In genomic region chr14:73181144-73181543, GRCm38 (mm10) we compare ENCODE assay signal across 15 mouse cellular contexts. TPM values are rescaled to one million over a fixed set of nuclear protein-coding genes. Genes with fewer than 3 reads are reported as not detected.
DNase-seq lines count a peak whose midpoint lies in the region; ATAC-seq lines count a peak whose summit lies in the region.
"Had no signal": no experiment of that assay in that cellular context is flagged by ENCODE, and none has a peak within 500 bp of the region (broad histone marks: within the 10 kb centered on the region; RNA-seq: fewer than 3 reads in every experiment).

No protein-coding gene starts in this region.

- 0 out of 2 replicates have a peak, but pooled peaks cover 4% of the 10 kb centered on the region for H3K9me3 ChIP-seq in heart, embryonic 12.5 days (replicated peaks)
- H3K9me3 ChIP-seq in embryonic facial prominence, embryonic 14.5 days (ENCODE audit: control insufficient read depth, low read length): peaks cover 8% of the 10 kb centered on the region; the same call in 1 of the 2 replicates
- H3K9me3 ChIP-seq: embryonic facial prominence, embryonic 12.5 days; intestine, embryonic 15.5 days; liver, embryonic 13.5 days had no signal

- H3K27me3 ChIP-seq in heart, embryonic 12.5 days (replicated peaks): no peaks in the 10 kb centered on the region
- no peaks in the 10 kb centered on the region for H3K27me3 ChIP-seq in embryonic facial prominence, embryonic 14.5 days (replicated peaks; ENCODE audit: control insufficient read depth, insufficient read depth, low read length)
- H3K27me3 ChIP-seq: embryonic facial prominence, embryonic 12.5 days; intestine, embryonic 15.5 days; liver, embryonic 13.5 days had no signal

- intact Hi-C loops in left cerebral cortex, postnatal 4 days (cut with DNase I): no loop called here

- no peak overlapping the region for H3K4me3 ChIP-seq in heart, embryonic 12.5 days
- H3K4me3 ChIP-seq in embryonic facial prominence, embryonic 14.5 days (ENCODE audit: low read depth, low read length): no peak overlapping the region
- H3K4me3 ChIP-seq in macrophage (ENCODE audit: inconsistent target): no peak overlapping the region
- H3K4me3 ChIP-seq: embryonic facial prominence, embryonic 12.5 days; intestine, embryonic 15.5 days; liver, embryonic 13.5 days had no signal

- peaks cover 22% of the 10 kb centered on the region for H3K4me1 ChIP-seq in heart, embryonic 12.5 days (replicated peaks)
- H3K4me1 ChIP-seq in embryonic facial prominence, embryonic 14.5 days (ENCODE audit: control insufficient read depth, insufficient read depth, low read length): 0 out of 2 replicates have a peak, but pooled peaks cover 5% of the 10 kb centered on the region
- H3K4me1 ChIP-seq: embryonic facial prominence, embryonic 12.5 days; intestine, embryonic 15.5 days had no signal

- no peak for DNase-seq in heart, adult 9 months (ENCODE audit: low spot score in 2 of 2)
- DNase-seq in left cerebral cortex, postnatal 4 days: peak; percentile 40
- no peak for DNase-seq in left cerebral cortex, adult 11 months (ENCODE audit: low spot score)
- DNase-seq in embryonic facial prominence, embryonic 14.5 days (ENCODE audit: low spot score): peak; percentile 79
- no peak for DNase-seq in layer of hippocampus, adult 9-11 months
- DNase-seq: adrenal gland, postnatal 25 days; cerebellum, postnatal 36 days; liver, embryonic 13.5 days; right cerebral cortex, postnatal 14 days had no signal

- H3K4me2 ChIP-seq in heart, embryonic 12.5 days: no peak overlapping the region
- H3K4me2 ChIP-seq in embryonic facial prominence, embryonic 14.5 days (ENCODE audit: low read depth, low read length): no peak overlapping the region
- H3K4me2 ChIP-seq: embryonic facial prominence, embryonic 12.5 days; intestine, embryonic 15.5 days; liver, embryonic 13.5 days had no signal

- peaks cover 61% of the 10 kb centered on the region for H3K36me3 ChIP-seq in heart, embryonic 12.5 days
- H3K36me3 ChIP-seq in embryonic facial prominence, embryonic 14.5 days (ENCODE audit: control insufficient read depth, insufficient read depth, low read length): peaks cover 93% of the 10 kb centered on the region
- H3K36me3 ChIP-seq in macrophage (ENCODE audit: inconsistent target): peaks cover 32% of the 10 kb centered on the region

- H3K9ac ChIP-seq in heart, embryonic 12.5 days: no peak overlapping the region
- no peak overlapping the region for H3K9ac ChIP-seq in embryonic facial prominence, embryonic 14.5 days (ENCODE audit: low read depth, low read length)
- H3K9ac ChIP-seq: embryonic facial prominence, embryonic 12.5 days; intestine, embryonic 15.5 days; liver, embryonic 13.5 days had no signal

- WGBS in heart, embryonic 12.5 days: 27% methylated on average over 2 of the region's 2 CpGs
- WGBS in embryonic facial prominence, embryonic 14.5 days: 55% methylated on average over 2 of the region's 2 CpGs
- 88% methylated on average over 1 of the region's 2 CpGs for WGBS in macrophage (ENCODE audit: missing documents)

- H3K79me2 ChIP-seq in macrophage (ENCODE audit: inconsistent target): peaks cover 9% of the 10 kb centered on the region; the same call in 1 of the 2 replicates

- H3K27ac ChIP-seq in heart, embryonic 12.5 days (ENCODE audit: poor library complexity, severe bottlenecking): peak overlapping the region; percentile 27; the same call in 1 of the 2 replicates
- H3K27ac ChIP-seq in embryonic facial prominence, embryonic 14.5 days (replicated peaks; ENCODE audit: low read depth, low read length): no peak overlapping the region
- H3K27ac ChIP-seq in macrophage: peak overlapping the region; percentile 99
- H3K27ac ChIP-seq: embryonic facial prominence, embryonic 12.5 days; intestine, embryonic 15.5 days; kidney, postnatal 0 days; liver, embryonic 13.5 days had no signal

- ATAC-seq in heart, embryonic 12.5 days (ENCODE audit: insufficient number of reproducible peaks, low FRiP score): no peak
- peak; percentile 79 for ATAC-seq in embryonic facial prominence, embryonic 14.5 days (ENCODE audit: low read depth)
- ATAC-seq: CD4-positive, CD25-positive, alpha-beta regulatory T cell, adult 4 months; intestine, embryonic 15.5 days had no signal

RNA-seq across cellular contexts. Expression of gene Lpar6, which starts 56.6 kb away (rescaled TPM):
- 8.1 and 9.1 TPM in 2 replicates for polyA plus RNA-seq in heart, embryonic 12.5 days (2016; fragmentation: Nextera tagmentation; extraction: Ambion mirVana)
- total RNA-seq in left cerebral cortex, postnatal 4 days (2021): 1 to 10 TPM; 1.2 to 1.4 TPM
- polyA plus RNA-seq in embryonic facial prominence, embryonic 14.5 days (2014; fragmentation: Nextera tagmentation; extraction: Ambion mirVana): 11.3 and 11.5 TPM in 2 replicates
- total RNA-seq in macrophage (2018; cell fraction: chromatin; rRNA removed): 100 to 1,000 TPM in 1 of 26 experiments, 10 to 100 TPM in 17, 1 to 10 TPM in 8; 2.1 to 123 (median 25.2) TPM
- total RNA-seq in macrophage (2018; cell fraction: cytosol; rRNA removed): 10 to 100 TPM in 13 of 26 experiments, 1 to 10 TPM in 12, under 1 TPM in 1; 0.91 to 37.2 (median 9.2) TPM
- total RNA-seq in macrophage (2018; cell fraction: nucleus; rRNA removed): 100 to 1,000 TPM in 6 of 26 experiments, 10 to 100 TPM in 14, 1 to 10 TPM in 6; 2.7 to 224 (median 41.1) TPM
- polyA plus RNA-seq in macrophage (2018): 25.3 to 29.9 TPM (median 28.8 TPM) in 3 replicates

RNA-seq across cellular contexts. Expression of gene Rcbtb2, which starts 58.3 kb away (rescaled TPM):
- polyA plus RNA-seq in heart, embryonic 12.5 days (2016; fragmentation: Nextera tagmentation; extraction: Ambion mirVana): 73.0 and 76.2 TPM in 2 replicates
- total RNA-seq in left cerebral cortex, postnatal 4 days (2021): 10 to 100 TPM; 36.6 to 45.4 TPM
- 86.4 and 95.1 TPM in 2 replicates for polyA plus RNA-seq in embryonic facial prominence, embryonic 14.5 days (2014; fragmentation: Nextera tagmentation; extraction: Ambion mirVana)
- 100 to 1,000 TPM in 9 of 26 experiments, 10 to 100 TPM in 17; 10.1 to 399 (median 78.4) TPM for total RNA-seq in macrophage (2018; cell fraction: chromatin; rRNA removed)
- 100 to 1,000 TPM in 13 of 26 experiments, 10 to 100 TPM in 13; 30.9 to 230 (median 97.0) TPM for total RNA-seq in macrophage (2018; cell fraction: cytosol; rRNA removed)
- total RNA-seq in macrophage (2018; cell fraction: nucleus; rRNA removed): 100 to 1,000 TPM in 8 of 26 experiments, 10 to 100 TPM in 18; 16.4 to 314 (median 54.6) TPM
- polyA plus RNA-seq in macrophage (2018): 214 to 549 TPM (median 282 TPM) in 3 replicates

Comparison
In these comparisons a context has a peak if more than half of its experiments do, and no peak if none do; other contexts are left out.
1. DNase-seq: peak in left cerebral cortex, postnatal 4 days (single experiment) and embryonic facial prominence, embryonic 14.5 days (single experiment); none in heart, adult 9 months (0 of 2), left cerebral cortex, adult 11 months (single experiment) and layer of hippocampus, adult 9-11 months (single experiment).